Mouse (Mus musculus) right cerebral cortex, postnatal 36 days (tissue): ENCODE results near the gene Iqschfp.

Experiments
- DNase-seq, 2 experiments: peaks; one replicate each; pipeline ENCODE4 v3.0.0; 2022; ENCODE audit warnings: low spot score in 2 of 2, mixed read lengths in 1 of 2

Iqschfp gene

DNA sequence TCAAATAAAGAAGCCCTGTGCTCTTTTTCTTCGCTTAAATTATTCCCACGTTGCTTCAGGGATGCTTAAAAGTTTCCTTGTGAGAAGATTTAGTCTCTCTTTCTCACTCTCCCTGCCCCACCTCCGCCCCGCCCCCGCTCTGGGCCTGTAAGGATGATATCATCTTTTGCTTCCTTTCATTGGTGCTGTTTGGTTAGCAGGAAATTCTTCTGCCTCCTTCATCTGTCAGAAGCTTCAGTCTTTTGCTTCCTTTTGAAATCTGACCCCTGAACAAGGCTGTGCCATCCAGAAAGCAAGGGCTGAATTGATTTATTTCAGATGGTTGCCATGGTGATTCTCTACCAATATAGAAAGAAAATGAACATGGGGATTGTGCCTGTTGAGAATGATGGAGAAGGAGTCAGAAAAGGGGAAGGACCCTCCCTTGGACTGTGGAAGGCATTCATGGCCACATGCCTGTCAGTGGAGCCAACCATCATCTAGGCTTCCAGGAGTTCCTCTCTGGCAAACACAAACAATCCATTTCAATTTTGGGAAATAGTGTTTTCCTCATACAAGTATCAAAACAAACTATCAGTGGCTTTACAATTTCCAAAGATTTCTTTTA, 62.5 kb downstream of the Iqschfp start:
- DNase-seq = peak; percentile 53 to 65

DNA sequence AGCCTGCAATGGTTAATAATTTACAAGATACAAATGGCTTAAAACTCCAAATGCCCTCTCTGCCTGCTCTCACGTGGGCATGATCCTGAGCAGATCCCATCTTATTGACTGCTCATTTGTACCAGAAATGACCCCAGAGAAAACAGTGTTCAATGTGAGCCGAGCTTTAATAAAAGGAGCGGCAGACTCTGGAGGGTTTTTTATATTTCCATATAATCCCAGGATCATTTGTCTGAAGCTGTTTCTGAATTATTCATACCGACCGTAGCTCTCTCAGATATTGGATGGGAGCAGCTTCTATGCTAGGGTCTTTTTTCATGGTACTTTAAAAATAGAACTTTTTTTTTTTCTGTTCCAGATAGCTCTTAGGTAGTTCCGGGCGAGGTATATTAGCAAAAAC, 67.6 kb downstream of the Iqschfp start:
- no peak for DNase-seq

GRCm38 (mm10) chr3:67960133-67960532, 68.1 kb downstream of the Iqschfp start:
- no peak for DNase-seq

- no peak for DNase-seq
These were observed 68.7 kb downstream of the Iqschfp start for GRCm38 (mm10) chr3:67960727-67961126.

- no peak for DNase-seq
These were observed 70.1 kb downstream of the Iqschfp start for GRCm38 (mm10) chr3:67961934-67962639.

- DNase-seq = no peak
These were observed 82.4 kb downstream of the Iqschfp start for GRCm38 (mm10) chr3:67974340-67974998.

DNA sequence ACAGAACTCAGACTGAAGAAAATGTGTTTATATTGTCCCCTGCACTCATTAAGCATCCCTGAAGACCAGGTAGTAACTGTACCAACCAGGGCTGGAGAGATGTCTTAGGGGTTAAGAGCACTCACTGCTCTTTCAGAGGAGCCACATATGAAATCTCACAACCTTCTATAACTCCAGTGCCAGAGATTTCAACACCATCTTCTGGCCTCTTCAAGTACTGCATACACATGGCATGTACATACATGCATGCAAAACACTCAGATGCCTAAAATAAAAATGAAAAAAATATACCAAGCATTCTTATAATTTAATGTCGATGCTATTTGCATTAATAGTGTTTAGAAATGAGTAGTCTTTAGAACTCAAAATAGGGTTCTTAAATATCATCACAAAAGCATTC, 88.0 kb downstream of the Iqschfp start:
- DNase-seq = no peak

- DNase-seq = no peak
These were observed 91.3 kb downstream of the Iqschfp start for GRCm38 (mm10) chr3:67983329-67983728.

DNA sequence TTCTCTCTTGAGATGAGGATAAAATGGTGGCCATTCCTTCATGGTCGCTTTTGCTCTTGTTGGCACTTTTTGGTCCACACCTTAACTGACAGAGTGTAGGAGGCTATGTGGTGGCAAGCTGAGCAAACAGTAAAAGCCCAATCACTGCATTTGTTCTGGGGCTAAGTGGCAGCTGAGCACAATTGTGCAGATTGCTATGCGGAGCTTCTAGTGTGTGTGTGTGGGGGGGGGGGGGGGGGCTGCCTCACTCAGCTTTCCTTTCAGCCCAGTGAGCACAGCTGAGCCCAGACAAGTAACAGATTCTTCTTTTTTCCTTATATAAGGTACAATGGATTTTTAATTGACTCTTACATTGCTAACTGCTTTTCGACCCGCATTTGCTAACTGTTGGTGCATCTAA, 110.4 kb downstream of the Iqschfp start:
- no peak for DNase-seq

DNA sequence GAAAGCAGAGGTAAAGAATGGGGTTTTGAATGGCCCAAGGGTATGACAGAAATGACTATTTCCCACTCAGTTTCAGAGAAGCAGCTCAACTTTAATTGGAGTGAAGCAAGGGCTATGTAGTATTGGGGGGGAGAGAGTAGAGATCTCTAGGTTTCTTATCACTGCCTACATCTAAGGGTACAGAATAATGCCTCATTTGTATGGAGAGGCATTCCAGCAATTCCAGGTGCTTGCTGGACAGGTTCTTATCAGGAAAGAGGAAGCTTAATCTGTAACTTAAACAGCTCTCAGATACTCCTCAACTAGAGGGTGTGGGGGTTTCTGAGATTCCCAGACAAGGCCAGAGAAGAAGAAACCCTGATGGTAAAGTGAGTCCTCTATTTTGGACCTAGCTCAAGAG, 120.3 kb downstream of the Iqschfp start:
- no peak for DNase-seq

- DNase-seq = no peak
These were observed 123.8 kb downstream of the Iqschfp start for GRCm38 (mm10) chr3:68015786-68016185.

DNA sequence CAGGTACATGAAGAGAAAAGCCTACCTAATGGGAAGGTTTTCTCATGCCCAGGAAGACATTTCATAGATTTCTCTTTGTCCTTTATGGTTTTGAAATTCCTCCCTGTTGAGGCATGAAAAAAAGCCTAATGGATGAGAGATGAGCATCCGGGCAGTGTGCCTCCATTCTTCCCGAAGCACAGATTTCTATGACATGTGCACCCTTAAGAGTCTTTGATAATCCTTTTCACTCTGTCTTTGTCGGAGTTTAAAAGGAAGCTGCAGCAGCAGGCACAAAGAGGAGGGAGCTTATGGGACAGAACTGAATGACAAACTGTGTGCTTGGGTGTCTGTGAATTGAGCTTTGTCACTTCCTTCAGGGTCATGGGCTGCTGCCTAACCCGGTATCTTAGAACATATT, 127.4 kb downstream of the Iqschfp start:
- DNase-seq = no peak

GRCm38 (mm10) chr3:68036097-68036496, 144.1 kb downstream of the Iqschfp start:
- no peak for DNase-seq

- no peak for DNase-seq
These were observed 150.9 kb downstream of the Iqschfp start for GRCm38 (mm10) chr3:68042951-68043350.

GRCm38 (mm10) chr3:68045475-68046416, 153.7 kb downstream of the Iqschfp start:
- peak in 1 of 2 experiments; percentile 25 for DNase-seq

GRCm38 (mm10) chr3:68053538-68053937, 161.5 kb downstream of the Iqschfp start:
- no peak for DNase-seq

GRCm38 (mm10) chr3:68055071-68055470, 163.0 kb downstream of the Iqschfp start:
- DNase-seq = peak; percentile 55 to 58

GRCm38 (mm10) chr3:68056373-68057275, 164.6 kb downstream of the Iqschfp start:
- peak; percentile 44 to 55 for DNase-seq

GRCm38 (mm10) chr3:68059162-68059800, 167.2 kb downstream of the Iqschfp start:
- no peak for DNase-seq

DNA sequence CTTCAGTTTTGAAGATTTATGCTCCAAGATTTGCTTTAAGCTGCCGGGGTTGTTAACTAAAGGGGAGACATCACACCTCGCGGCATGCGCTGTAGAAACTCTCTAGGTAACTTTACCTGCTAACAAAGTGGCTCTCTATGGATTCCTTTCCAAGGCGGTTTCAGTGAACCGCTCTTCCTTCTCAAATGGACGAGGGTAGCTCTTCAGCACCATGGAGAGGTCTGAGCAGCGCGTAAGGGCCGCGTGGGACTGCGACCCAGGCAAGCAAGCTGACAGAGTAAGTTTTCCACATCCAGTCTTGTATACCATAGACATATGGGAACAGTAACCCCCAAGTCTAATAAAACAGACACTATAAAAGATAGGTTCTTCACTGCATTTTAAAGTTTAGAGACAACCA, 172.7 kb downstream of the Iqschfp start, which contains the start of gene Schip1:
Gene Schip1, plus strand, starts transcription at position 72 of the 400 bp plus-strand sequence.
- DNase-seq = no peak
